Mouse (Mus musculus) heart, embryonic 14.5 days (tissue): ENCODE measurements at regions not wholly inside any gene's neighbourhood (a gene's known extent, or its start where the extent isn't known, plus 50 kb on each side); places are given as distances from the start of the nearest gene placed in this dataset.

Experiments used
- ATAC-seq: fragments of 200-750 bp; cut with Nextera tagmentation; 2 replicates; pipeline ENCODE4 v1.8.0; 2017; ENCODE audit warnings: low read depth, moderate TSS enrichment; ENCODE audit not compliant: insufficient number of reproducible peaks, insufficient read depth, low FRiP score
- H3K27ac ChIP-seq, 2 experiments: fragments of 200-500 bp in 1 of 2; fragments of 300-500 bp in 1 of 2; sonication (generic) in 1 of 2; replicated peaks in 1 of 2; 2 replicates each; pipeline ENCODE4 v1.5.1; 2012 to 2014; ENCODE audit warnings: low read depth in 2 of 2, low read length in 2 of 2, control low read depth in 1 of 2, mild to moderate bottlenecking in 1 of 2, mixed read lengths in 1 of 2; ENCODE audit not compliant: control insufficient read depth in 1 of 2, insufficient read depth in 1 of 2
- H3K27me3 ChIP-seq: fragments of 300-500 bp; sonication (generic); 2 replicates; pipeline ENCODE4 v1.6.1; 2014; ENCODE audit warnings: mild to moderate bottlenecking, low read length, control low read depth; ENCODE audit not compliant: control insufficient read depth, insufficient read depth
- H3K36me3 ChIP-seq: fragments of 300-500 bp; sonication (generic); 2 replicates; pipeline ENCODE4 v1.6.1; 2014; ENCODE audit warnings: mild to moderate bottlenecking, control low read depth, low read length, mixed read lengths; ENCODE audit not compliant: control insufficient read depth, insufficient read depth
- H3K4me1 ChIP-seq, 2 experiments: fragments of 200-500 bp in 1 of 2; fragments of 300-500 bp in 1 of 2; sonication (generic) in 1 of 2; 2 replicates each; pipeline ENCODE4 v1.6.1; 2012 to 2014; ENCODE audit warnings: low read length in 2 of 2, control low read depth in 1 of 2, mixed read lengths in 1 of 2; ENCODE audit not compliant: control insufficient read depth in 2 of 2, insufficient read depth in 2 of 2
- H3K4me2 ChIP-seq: fragments of 300-500 bp; sonication (generic); 2 replicates; pipeline ENCODE4 v1.6.1; 2014; ENCODE audit warnings: mild to moderate bottlenecking, low read length
- H3K4me3 ChIP-seq, 2 experiments: fragments of 200-500 bp in 1 of 2; fragments of 300-500 bp in 1 of 2; sonication (generic) in 1 of 2; 2 replicates each; pipeline ENCODE4 v1.5.1; 2012 to 2014; ENCODE audit warnings: low read length in 2 of 2, mild to moderate bottlenecking in 2 of 2, control low read depth in 1 of 2, low read depth in 1 of 2, moderate library complexity in 1 of 2; ENCODE audit not compliant: control insufficient read depth in 1 of 2, insufficient read depth in 1 of 2
- H3K9ac ChIP-seq: fragments of 300-500 bp; sonication (generic); 2 replicates; pipeline ENCODE4 v1.6.1; 2014; ENCODE audit warnings: mild to moderate bottlenecking, low read length
- H3K9me3 ChIP-seq: fragments of 300-500 bp; sonication (generic); 2 replicates; pipeline ENCODE4 v1.6.1; 2016; ENCODE audit warnings: low read length, control low read depth; ENCODE audit not compliant: control insufficient read depth
- WGBS: fragments of 180-500 bp; shearing (Covaris S2); extraction: QIAGEN DNeasy Blood & Tissue Kit; methylation state at CpG from one replicate; pipeline ENCODE4 v1.1.7; 2014; 5-methylcytosine and 5-hydroxymethylcytosine counted together

DNA sequence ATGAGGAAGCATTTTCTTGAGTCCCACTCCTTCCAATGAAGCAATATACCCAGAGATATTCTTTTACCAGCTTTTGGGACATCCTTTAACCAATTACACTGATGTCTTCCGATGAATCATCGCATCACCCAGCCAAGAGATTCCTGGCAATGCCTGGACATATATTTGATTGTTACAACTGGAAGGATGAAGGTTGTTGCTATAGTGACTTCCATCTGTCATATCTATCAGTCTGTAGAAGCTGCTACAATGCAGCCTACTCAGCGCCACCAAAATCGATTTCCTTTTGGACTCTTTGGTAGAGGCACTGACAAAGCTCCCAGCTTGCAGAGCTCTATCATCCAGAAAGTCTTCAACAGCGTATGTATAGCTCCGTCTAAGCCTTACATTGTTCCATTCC is 661.0 kb upstream of the Sox9 start:
- Histone ChIP-seq H3K36me3 (no peaks in the 10 kb centered on the region), H3K4me1 (no peaks in the 10 kb centered on the region), H3K27me3 (no peaks in the 10 kb centered on the region), H3K9me3 (no peaks in the 10 kb centered on the region), H3K4me2 (no peak overlapping the region), H3K27ac (no peak overlapping the region), H3K9ac (no peak overlapping the region), H3K4me3 (no peak overlapping the region)
- ATAC-seq, result no peak
- 91% methylated on average over 6 of the region's 6 CpGs for WGBS

- H3K27me3 ChIP-seq, result no peaks in the 10 kb centered on the region
- H3K4me3 ChIP-seq, result no peak overlapping the region
- no peaks in the 10 kb centered on the region for H3K9me3 ChIP-seq
- ATAC-seq, result no peak
- no peak overlapping the region for H3K27ac ChIP-seq
- no peaks in the 10 kb centered on the region for H3K36me3 ChIP-seq
- no peak overlapping the region for H3K4me2 ChIP-seq
- H3K4me1 ChIP-seq, result no peaks in the 10 kb centered on the region
- WGBS, result 59% methylated on average over 5 of the region's 5 CpGs
- H3K9ac ChIP-seq, result no peak overlapping the region
These were observed 660.2 kb upstream of the Sox9 start for GRCm38 (mm10) chr11:112121831-112122230.

- 79% methylated on average over 12 of the region's 12 CpGs for WGBS
- Histone ChIP-seq H3K9me3 (no peaks in the 10 kb centered on the region), H3K27me3 (no peaks in the 10 kb centered on the region), H3K9ac (no peak overlapping the region), H3K27ac (no peak overlapping the region), H3K4me1 (no peaks in the 10 kb centered on the region), H3K4me3 (no peak overlapping the region), H3K36me3 (no peaks in the 10 kb centered on the region), H3K4me2 (no peak overlapping the region)
- no peak for ATAC-seq
These were observed 656.6 kb upstream of the Sox9 start for GRCm38 (mm10) chr11:112125249-112125933.

- Histone ChIP-seq H3K27ac (no peak overlapping the region), H3K4me3 (no peak overlapping the region), H3K4me1 (no peaks in the 10 kb centered on the region), H3K4me2 (no peak overlapping the region), H3K9ac (no peak overlapping the region), H3K9me3 (no peaks in the 10 kb centered on the region), H3K36me3 (no peaks in the 10 kb centered on the region), H3K27me3 (no peaks in the 10 kb centered on the region)
- ATAC-seq, result no peak
- WGBS, result 65% methylated on average over 4 of the region's 4 CpGs
These were observed 651.9 kb upstream of the Sox9 start for GRCm38 (mm10) chr11:112130090-112130489.

DNA sequence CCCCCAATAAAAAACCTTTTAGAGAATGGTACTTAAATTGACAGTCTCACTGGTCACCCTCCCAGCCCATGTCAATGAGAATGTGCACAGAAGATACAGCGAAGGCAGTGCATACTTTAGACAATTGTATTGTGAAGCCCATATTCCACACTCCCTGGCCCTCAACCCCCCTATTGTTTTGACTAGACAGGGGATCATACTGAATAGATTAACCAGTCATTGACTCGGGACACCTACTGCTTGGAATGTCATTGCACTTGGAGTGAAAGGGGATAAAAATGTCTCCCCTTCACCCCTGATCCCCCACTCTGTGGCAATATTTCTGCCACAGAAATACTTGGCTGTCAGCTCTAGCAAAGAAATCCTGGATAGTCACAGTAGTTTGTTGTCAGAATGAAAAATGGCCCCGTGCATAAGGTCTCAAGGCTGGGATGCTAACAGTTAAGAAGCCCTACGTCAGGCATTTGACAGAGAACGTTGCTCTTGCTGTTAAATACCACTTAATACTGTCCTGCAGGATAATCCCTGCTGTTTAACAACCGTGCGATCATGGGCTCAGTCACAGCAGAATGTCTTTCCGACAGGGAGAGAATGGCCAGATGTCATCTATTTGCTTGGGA is 644.5 kb upstream of the Sox9 start:
- Histone ChIP-seq H3K9me3 (no peaks in the 10 kb centered on the region), H3K4me3 (no peak overlapping the region), H3K27ac (no peak overlapping the region), H3K27me3 (no peaks in the 10 kb centered on the region), H3K9ac (no peak overlapping the region), H3K36me3 (no peaks in the 10 kb centered on the region), H3K4me2 (no peak overlapping the region), H3K4me1 (no peaks in the 10 kb centered on the region)
- 15% methylated on average over 8 of the region's 8 CpGs for WGBS
- ATAC-seq, result no peak

DNA sequence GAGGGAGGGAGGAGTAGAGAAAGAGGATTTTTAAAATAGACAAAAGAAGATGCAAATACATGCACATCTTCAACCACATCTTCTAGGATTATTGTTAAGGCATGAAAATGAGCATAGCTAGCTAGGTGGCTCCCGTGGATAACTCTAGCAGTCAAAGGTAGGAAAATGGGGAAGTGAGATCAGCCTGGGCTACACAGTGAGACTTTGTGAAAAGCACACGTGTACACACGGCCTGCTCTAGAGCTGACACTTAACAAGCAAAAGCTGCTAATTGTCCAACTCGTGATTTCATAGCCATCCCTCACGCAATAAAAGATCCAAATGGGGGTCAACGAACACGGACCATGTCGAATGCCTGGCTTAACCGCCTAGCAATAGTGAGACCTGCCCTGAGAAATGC is 642.0 kb upstream of the Sox9 start:
- no peaks in the 10 kb centered on the region for H3K36me3 ChIP-seq
- 90% methylated on average over 9 of the region's 9 CpGs for WGBS
- H3K4me1 ChIP-seq, result no peaks in the 10 kb centered on the region
- H3K27ac ChIP-seq, result no peak overlapping the region
- H3K9ac ChIP-seq, result no peak overlapping the region
- no peak overlapping the region for H3K4me2 ChIP-seq
- no peaks in the 10 kb centered on the region for H3K9me3 ChIP-seq
- no peaks in the 10 kb centered on the region for H3K27me3 ChIP-seq
- no peak overlapping the region for H3K4me3 ChIP-seq
- ATAC-seq, result no peak

DNA sequence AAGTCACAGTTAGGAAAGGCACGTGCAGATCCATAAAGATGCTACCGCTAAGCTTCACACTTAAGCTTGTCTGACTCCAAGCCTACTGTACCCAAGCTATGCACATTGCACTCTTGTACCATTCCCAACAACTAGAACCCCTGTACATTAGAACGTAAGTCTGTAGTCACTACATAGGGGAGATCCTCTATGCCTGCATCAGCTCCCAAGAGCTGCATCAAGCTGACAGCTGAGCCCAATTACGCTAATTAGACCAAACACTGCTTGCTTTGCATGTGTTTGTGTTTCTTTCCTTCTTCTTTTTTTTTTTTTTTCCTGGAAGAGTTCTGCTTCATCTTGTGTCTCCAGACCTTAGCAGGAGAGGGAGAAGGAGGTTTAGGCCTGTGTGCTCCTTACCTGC is 641.5 kb upstream of the Sox9 start:
- H3K27ac ChIP-seq, result no peak overlapping the region
- no peaks in the 10 kb centered on the region for H3K9me3 ChIP-seq
- WGBS, result 87% methylated on average over 4 of the region's 4 CpGs
- H3K4me2 ChIP-seq, result no peak overlapping the region
- no peak for ATAC-seq
- no peak overlapping the region for H3K4me3 ChIP-seq
- no peak overlapping the region for H3K9ac ChIP-seq
- H3K36me3 ChIP-seq, result no peaks in the 10 kb centered on the region
- H3K4me1 ChIP-seq, result no peaks in the 10 kb centered on the region
- no peaks in the 10 kb centered on the region for H3K27me3 ChIP-seq

DNA sequence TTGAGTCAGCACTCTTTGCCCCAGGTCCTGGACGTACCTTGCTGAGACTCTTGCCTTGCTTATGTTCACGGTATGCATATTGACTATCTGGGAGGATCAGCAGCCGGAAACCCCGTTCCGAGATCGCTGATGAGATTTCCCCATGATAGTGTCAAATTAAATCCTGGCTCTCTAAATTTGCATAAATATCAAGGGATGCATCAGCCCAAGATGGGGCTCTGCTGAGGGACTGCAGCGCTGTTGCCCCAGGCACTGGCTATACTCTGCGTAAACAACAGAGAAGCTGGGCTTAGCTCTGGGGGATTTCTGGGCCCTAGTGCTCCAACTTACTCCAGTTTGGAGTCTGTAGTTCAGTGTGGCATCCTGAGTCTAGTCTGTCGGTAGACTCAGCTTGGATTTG is 641.1 kb upstream of the Sox9 start:
- Histone ChIP-seq H3K36me3 (no peaks in the 10 kb centered on the region), H3K9me3 (no peaks in the 10 kb centered on the region), H3K4me3 (no peak overlapping the region), H3K4me1 (no peaks in the 10 kb centered on the region), H3K27ac (no peak overlapping the region), H3K27me3 (no peaks in the 10 kb centered on the region), H3K9ac (no peak overlapping the region), H3K4me2 (no peak overlapping the region)
- no peak for ATAC-seq
- 86% methylated on average over 9 of the region's 9 CpGs for WGBS
